Mouse (Mus musculus) stomach, postnatal 0 days (tissue): ENCODE data around the gene Irgq.

ENCODE experiments used
- CTCF ChIP-seq: IDR thresholded peaks from 2 replicates; pipeline ENCODE4 v1.5.1; 2016; ENCODE audit warnings: antibody characterized with exemption, low read depth, mild to moderate bottlenecking, moderate library complexity
- EP300 ChIP-seq: optimal IDR thresholded peaks from 2 replicates; pipeline ENCODE3; 2016; ENCODE audit warnings: antibody characterized with exemption

- TF ChIP-seq CTCF (no peak), EP300 (no peak)
These were observed 40.6 kb downstream of the Irgq start for GRCm38 (mm10) chr7:24571071-24571470.
